Mouse (Mus musculus): ENCODE results near the gene Dand5. TPM values are rescaled to one million over a fixed set of nuclear protein-coding genes. Genes with fewer than 3 reads are reported as not detected.

The Dand5 gene
- polyA plus RNA-seq, 1 experiment from 2014 or later = 5.9 TPM

DNA sequence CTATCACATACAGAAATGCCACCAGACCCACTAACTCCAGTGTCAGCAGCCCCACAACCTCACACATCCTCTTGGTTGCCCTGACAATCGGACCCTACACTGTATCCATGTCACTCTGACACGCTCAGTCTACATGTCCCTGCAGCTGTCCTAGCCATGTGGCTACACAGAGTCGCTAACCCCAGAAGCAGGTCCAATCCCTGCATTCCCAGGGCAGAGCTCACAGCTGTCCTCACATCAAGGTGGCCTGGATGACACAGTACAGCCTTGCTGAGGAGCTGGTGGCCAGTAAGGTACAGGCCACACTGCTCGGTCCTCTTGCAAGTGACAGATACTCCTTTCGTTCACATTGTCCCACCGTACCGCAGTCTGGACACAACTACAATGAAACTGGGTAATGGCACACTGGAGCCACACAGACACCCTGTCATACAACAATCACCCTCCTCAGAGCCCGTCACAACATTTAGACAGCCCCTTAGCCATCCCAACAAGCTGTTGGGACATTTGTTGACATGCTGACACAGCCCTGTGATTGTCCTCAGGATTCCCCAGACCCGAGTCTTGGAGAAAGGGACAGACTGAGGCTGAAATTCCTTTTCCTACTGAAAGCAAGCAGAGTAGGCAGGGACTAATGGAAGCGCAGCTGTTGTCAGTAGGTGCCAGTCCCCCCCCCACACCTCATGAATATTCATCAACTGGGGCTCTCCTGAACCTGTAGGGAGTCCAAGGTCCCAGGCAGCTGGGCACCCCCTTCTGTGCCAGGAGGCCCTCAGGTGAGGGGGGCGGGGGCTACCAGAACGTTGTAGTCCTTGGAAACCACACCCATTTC lies 13.3 kb downstream of the Dand5 start:
- peaks cover 5% of the 10 kb centered on the region; the same call in 1 of the 2 replicates for H3K9me3 ChIP-seq (ENCODE audit: control insufficient read depth, low read length)
- peaks cover 0 to 8% of the 10 kb centered on the region in 2 experiments; a peak in 3 of 4 replicates for H3K4me1 ChIP-seq (ENCODE audit: control insufficient read depth in 2 of 2, insufficient read depth in 2 of 2, low read length in 2 of 2)
- no peak overlapping the region for H3K4me3 ChIP-seq (ENCODE audit: control insufficient read depth in 1 of 2, insufficient read depth in 1 of 2, low read depth in 1 of 2, low read length in 2 of 2)
- no peak overlapping the region for H3K27ac ChIP-seq (replicated peaks in 1 of 2; ENCODE audit: control insufficient read depth in 1 of 2, insufficient read depth in 1 of 2, low read depth in 2 of 2, low read length in 2 of 2)
- 51% methylated on average over 12 of the region's 12 CpGs for WGBS
- no peak overlapping the region for H3K9ac ChIP-seq (ENCODE audit: low read length)
- H3K36me3 ChIP-seq (ENCODE audit: control insufficient read depth, insufficient read depth, low read length) = no peaks in the 10 kb centered on the region
- no peak; the same call in 1 of the 2 replicates for ATAC-seq (ENCODE audit: insufficient number of reproducible peaks, insufficient read depth, low FRiP score, low read depth)
- H3K4me2 ChIP-seq (ENCODE audit: low read length) = no peak overlapping the region
- peaks cover 13% of the 10 kb centered on the region for H3K27me3 ChIP-seq (ENCODE audit: control insufficient read depth, insufficient read depth, low read length)

DNA sequence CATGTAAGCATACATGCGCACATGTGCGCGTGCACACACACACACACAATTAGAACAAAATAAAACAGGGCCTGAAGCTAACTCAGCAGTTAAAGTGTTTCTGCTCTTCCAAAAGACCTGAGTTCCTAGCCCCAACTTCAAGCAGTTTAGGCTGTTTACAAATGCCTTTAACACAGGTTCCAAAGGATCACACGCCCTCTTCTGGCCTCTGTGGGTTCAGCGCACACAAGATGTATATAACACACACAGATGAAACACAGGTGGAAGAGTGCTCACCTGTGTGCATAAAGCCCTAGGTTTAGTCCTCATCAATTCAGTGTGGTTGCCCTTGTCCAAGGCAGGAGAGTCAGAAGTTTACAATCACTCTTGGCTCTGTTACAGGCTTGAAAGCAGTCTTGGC lies 16.6 kb downstream of the Dand5 start:
- H3K9me3 ChIP-seq (ENCODE audit: control insufficient read depth, low read length) = peaks cover 5% of the 10 kb centered on the region; the same call in 1 of the 2 replicates
- H3K4me1 ChIP-seq (ENCODE audit: control insufficient read depth in 2 of 2, insufficient read depth in 2 of 2, low read length in 2 of 2) = peaks cover 0 to 4% of the 10 kb centered on the region in 2 experiments; a peak in 3 of 4 replicates
- no peaks in the 10 kb centered on the region for H3K36me3 ChIP-seq (ENCODE audit: control insufficient read depth, insufficient read depth, low read length)
- H3K27me3 ChIP-seq (ENCODE audit: control insufficient read depth, insufficient read depth, low read length) = 0 out of 2 replicates have a peak, but pooled peaks cover 8% of the 10 kb centered on the region
- WGBS = 93% methylated on average over 5 of the region's 5 CpGs
- no peak overlapping the region for H3K27ac ChIP-seq (replicated peaks in 1 of 2; ENCODE audit: control insufficient read depth in 1 of 2, insufficient read depth in 1 of 2, low read depth in 2 of 2, low read length in 2 of 2)
- no peak overlapping the region for H3K9ac ChIP-seq (ENCODE audit: low read length)
- H3K4me3 ChIP-seq (ENCODE audit: control insufficient read depth in 1 of 2, insufficient read depth in 1 of 2, low read depth in 1 of 2, low read length in 2 of 2) = no peak overlapping the region
- H3K4me2 ChIP-seq (ENCODE audit: low read length) = no peak overlapping the region
- ATAC-seq (ENCODE audit: insufficient number of reproducible peaks, insufficient read depth, low FRiP score, low read depth) = no peak

DNA sequence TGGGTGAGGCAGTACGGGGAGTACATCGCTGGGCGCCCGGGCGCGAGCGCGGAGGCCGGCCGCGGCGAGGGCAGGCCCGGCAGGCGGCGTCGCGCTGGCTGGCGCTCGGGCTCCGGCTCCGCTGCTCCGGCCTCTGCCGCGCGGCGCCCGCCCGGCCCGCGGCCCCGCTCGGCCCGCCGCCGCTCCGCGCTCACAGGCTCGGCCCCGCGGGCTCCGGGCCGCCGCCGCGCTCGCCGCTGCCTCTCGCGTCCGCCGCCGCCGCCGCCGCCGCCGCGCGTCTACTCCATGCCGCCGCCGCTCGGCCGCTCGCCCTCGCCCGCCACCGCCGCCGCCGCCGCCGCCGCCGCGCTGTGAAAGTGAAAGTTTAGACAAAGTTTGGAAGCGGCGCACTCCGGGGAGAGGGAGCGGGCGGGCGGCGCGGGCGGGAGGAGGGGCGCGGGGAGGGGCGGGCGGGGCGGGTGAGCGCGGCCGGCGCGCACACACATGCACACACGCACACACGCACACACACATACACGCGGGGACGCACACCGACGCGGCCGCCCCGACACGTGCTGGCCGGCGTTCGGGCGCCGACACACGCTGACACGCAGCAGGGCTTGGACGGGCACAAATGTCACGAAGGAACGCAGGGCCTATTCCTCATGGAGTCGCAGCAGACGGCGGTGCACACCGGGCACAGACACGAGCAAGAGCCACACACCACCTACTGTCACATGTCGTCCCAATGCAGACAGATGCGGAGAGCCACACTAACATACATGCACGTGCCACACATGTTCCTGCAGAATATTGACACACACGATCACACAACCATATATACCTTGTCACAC lies 22.4 kb downstream of the Dand5 start, which contains the start of gene Nfix:
TSS of gene Nfix (minus strand) at position 346 of the 833 bp plus-strand sequence.
- Histone ChIP-seq H3K27me3 (ENCODE audit: control insufficient read depth, insufficient read depth, low read length) (peaks cover 47% of the 10 kb centered on the region), H3K9ac (ENCODE audit: low read length) (peak within 1 kb of the TSS; percentile 95), H3K27ac (replicated peaks in 1 of 2; ENCODE audit: control insufficient read depth in 1 of 2, insufficient read depth in 1 of 2, low read depth in 2 of 2, low read length in 2 of 2) (peak within 1 kb of the TSS in 1 of 2 experiments; percentile 85; a peak in 3 of 4 replicates), H3K4me1 (ENCODE audit: control insufficient read depth in 2 of 2, insufficient read depth in 2 of 2, low read length in 2 of 2) (peaks cover 8 to 9% of the 10 kb centered on the region in 2 experiments; a peak in 3 of 4 replicates), H3K36me3 (ENCODE audit: control insufficient read depth, insufficient read depth, low read length) (peaks cover 12% of the 10 kb centered on the region), H3K4me2 (ENCODE audit: low read length) (peak within 1 kb of the TSS; percentile 88), H3K9me3 (ENCODE audit: control insufficient read depth, low read length) (no peaks in the 10 kb centered on the region), H3K4me3 (ENCODE audit: control insufficient read depth in 1 of 2, insufficient read depth in 1 of 2, low read depth in 1 of 2, low read length in 2 of 2) (peak within 1 kb of the TSS; percentile 65 to 80)
- 2% methylated on average over 51 of the region's 125 CpGs for WGBS
- ATAC-seq (ENCODE audit: insufficient number of reproducible peaks, insufficient read depth, low FRiP score, low read depth) = peak; percentile 16; the same call in 1 of the 2 replicates

DNA sequence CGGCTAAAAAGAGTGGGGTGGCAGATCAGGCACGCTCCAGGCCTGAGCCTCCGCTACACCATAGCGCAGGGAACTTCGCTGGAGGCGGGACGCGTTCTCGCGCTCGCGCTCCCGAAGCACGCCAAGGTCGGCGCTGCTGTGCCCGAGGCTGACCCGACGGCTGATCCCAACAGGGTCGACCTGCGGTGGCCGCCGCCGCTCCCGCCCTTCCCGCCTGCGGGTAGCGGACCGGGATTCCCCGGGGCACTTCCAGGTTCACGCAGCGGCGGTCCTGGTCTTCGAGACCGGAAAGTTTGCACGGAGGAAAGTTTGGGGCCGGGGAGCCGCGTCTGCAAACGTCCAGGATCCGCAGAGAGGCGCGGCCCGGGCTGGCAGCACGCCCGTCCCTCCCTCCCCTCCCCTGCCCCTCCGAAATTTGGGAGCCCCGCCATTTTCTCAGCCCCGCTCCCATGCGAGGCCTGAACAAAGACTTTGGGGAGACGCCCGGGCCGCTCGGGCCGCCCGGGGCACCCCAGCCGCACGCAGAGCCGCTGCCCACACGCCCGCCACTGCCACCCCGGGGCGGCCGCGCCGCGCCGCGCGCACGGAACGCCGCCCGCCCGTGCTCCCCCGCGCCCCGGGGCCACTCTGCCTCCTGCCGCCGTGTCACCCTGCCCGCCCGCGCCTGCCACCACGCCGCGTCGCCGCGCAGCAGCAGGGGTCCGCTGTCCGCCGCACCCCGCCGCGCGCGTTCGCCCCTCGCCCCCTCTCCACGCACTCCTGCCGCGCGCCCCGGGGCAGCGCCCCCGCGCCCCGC lies 23.3 kb downstream of the Dand5 start:
- 1% methylated on average over 90 of the region's 108 CpGs for WGBS
- Histone ChIP-seq H3K36me3 (ENCODE audit: control insufficient read depth, insufficient read depth, low read length) (peaks cover 12% of the 10 kb centered on the region), H3K9me3 (ENCODE audit: control insufficient read depth, low read length) (no peaks in the 10 kb centered on the region), H3K4me2 (ENCODE audit: low read length) (peak overlapping the region; percentile 88), H3K4me1 (ENCODE audit: control insufficient read depth in 2 of 2, insufficient read depth in 2 of 2, low read length in 2 of 2) (peaks cover 8 to 14% of the 10 kb centered on the region in 2 experiments; a peak in 3 of 4 replicates), H3K4me3 (ENCODE audit: control insufficient read depth in 1 of 2, insufficient read depth in 1 of 2, low read depth in 1 of 2, low read length in 2 of 2) (peak overlapping the region; percentile 65 to 80), H3K27me3 (ENCODE audit: control insufficient read depth, insufficient read depth, low read length) (peaks cover 47% of the 10 kb centered on the region), H3K27ac (replicated peaks in 1 of 2; ENCODE audit: control insufficient read depth in 1 of 2, insufficient read depth in 1 of 2, low read depth in 2 of 2, low read length in 2 of 2) (peak overlapping the region in 1 of 2 experiments; percentile 85; a peak in 3 of 4 replicates), H3K9ac (ENCODE audit: low read length) (peak overlapping the region; percentile 95)
- ATAC-seq (ENCODE audit: insufficient number of reproducible peaks, insufficient read depth, low FRiP score, low read depth) = 0 out of 2 replicates have a peak, but pooled peaks have one; percentile 8

DNA sequence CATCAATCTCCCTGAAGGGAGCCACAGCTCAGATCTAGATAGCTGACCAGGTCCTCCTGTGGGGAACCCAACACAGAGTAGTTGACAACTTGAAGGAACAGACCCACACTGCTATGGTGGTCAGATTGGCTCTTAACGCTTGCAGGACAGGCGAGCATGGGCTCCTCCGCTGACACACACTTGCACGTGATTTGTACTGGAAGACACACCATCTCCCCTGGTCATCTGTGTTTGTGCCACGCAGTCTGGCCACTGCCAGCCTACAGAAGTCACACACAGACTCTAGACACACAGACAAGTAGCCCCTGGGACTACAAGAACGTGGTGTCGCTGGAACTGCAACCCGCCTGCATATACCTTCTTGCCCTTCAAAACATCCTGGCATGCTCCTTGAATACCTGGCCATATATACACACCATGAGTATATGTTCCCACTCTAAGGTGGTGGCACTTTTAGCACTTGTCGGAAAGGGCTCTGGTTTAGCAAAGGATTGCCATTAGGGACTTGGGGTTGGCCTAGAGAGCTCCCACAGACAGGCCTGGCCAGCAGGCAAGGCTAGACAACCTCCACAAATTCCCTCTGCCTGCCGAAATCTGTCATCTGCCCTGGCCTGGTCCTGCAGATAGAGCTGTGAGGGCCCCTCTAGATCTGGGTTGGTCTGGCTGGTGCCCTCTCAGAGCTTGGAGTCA lies 24.0 kb downstream of the Dand5 start:
- ATAC-seq (ENCODE audit: insufficient number of reproducible peaks, insufficient read depth, low FRiP score, low read depth) = 0 out of 2 replicates have a peak, but pooled peaks have one; percentile 1
- Histone ChIP-seq H3K9me3 (ENCODE audit: control insufficient read depth, low read length) (no peaks in the 10 kb centered on the region), H3K27me3 (ENCODE audit: control insufficient read depth, insufficient read depth, low read length) (peaks cover 50% of the 10 kb centered on the region), H3K4me1 (ENCODE audit: control insufficient read depth in 2 of 2, insufficient read depth in 2 of 2, low read length in 2 of 2) (peaks cover 11 to 22% of the 10 kb centered on the region in 2 experiments), H3K36me3 (ENCODE audit: control insufficient read depth, insufficient read depth, low read length) (peaks cover 12% of the 10 kb centered on the region), H3K27ac (replicated peaks in 1 of 2; ENCODE audit: control insufficient read depth in 1 of 2, insufficient read depth in 1 of 2, low read depth in 2 of 2, low read length in 2 of 2) (peak overlapping the region in 1 of 2 experiments; percentile 85; a peak in 3 of 4 replicates), H3K4me3 (ENCODE audit: control insufficient read depth in 1 of 2, insufficient read depth in 1 of 2, low read depth in 1 of 2, low read length in 2 of 2) (peak overlapping the region; percentile 65 to 80), H3K9ac (ENCODE audit: low read length) (peak overlapping the region; percentile 95), H3K4me2 (ENCODE audit: low read length) (peak overlapping the region; percentile 88)
- 64% methylated on average over 10 of the region's 10 CpGs for WGBS

DNA sequence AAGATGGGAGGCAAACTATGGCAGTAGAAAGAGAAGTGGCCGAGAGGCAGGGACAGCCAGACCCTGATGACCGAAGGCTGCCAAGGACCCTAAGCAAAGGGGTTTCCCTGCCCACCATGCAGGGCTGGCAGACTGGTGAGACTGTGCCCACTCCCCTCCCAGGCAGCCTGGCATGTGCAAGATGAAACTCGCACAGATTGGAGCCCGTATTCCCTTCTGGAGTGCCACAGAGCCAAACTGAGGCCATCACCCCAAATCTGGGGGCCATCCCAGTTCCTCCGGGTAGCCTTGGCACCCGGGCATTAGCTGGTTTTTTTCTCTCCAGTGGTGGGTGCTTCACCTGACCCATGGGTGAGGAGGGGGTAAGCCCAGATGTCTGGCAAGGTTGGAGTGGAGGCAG lies 24.7 kb downstream of the Dand5 start:
- Histone ChIP-seq H3K9ac (ENCODE audit: low read length) (peak overlapping the region; percentile 95), H3K9me3 (ENCODE audit: control insufficient read depth, low read length) (no peaks in the 10 kb centered on the region), H3K36me3 (ENCODE audit: control insufficient read depth, insufficient read depth, low read length) (peaks cover 12% of the 10 kb centered on the region), H3K4me3 (ENCODE audit: control insufficient read depth in 1 of 2, insufficient read depth in 1 of 2, low read depth in 1 of 2, low read length in 2 of 2) (peak overlapping the region in 1 of 2 experiments; percentile 65; a peak in 1 of 4 replicates), H3K27me3 (ENCODE audit: control insufficient read depth, insufficient read depth, low read length) (peaks cover 50% of the 10 kb centered on the region), H3K27ac (replicated peaks in 1 of 2; ENCODE audit: control insufficient read depth in 1 of 2, insufficient read depth in 1 of 2, low read depth in 2 of 2, low read length in 2 of 2) (no peak overlapping the region), H3K4me2 (ENCODE audit: low read length) (peak overlapping the region; percentile 88), H3K4me1 (ENCODE audit: control insufficient read depth in 2 of 2, insufficient read depth in 2 of 2, low read length in 2 of 2) (peaks cover 11 to 26% of the 10 kb centered on the region in 2 experiments)
- WGBS = 75% methylated on average over 6 of the region's 6 CpGs
- no peak for ATAC-seq (ENCODE audit: insufficient number of reproducible peaks, insufficient read depth, low FRiP score, low read depth)

Measured in heart, embryonic 14.5 days (tissue).